Mouse (Mus musculus): ENCODE measurements around the gene Pycard. TPM values are rescaled to one million over a fixed set of nuclear protein-coding genes. Genes with fewer than 3 reads are reported as not detected.
"Not testable (repeated sequence)": the region's sequence is repeated elsewhere in the genome, so short reads cannot be mapped to it uniquely, and the experiment has no call there.

Gene Pycard
- polyA plus RNA-seq, 1 experiment from 2014 or later, result 33.8 TPM

DNA sequence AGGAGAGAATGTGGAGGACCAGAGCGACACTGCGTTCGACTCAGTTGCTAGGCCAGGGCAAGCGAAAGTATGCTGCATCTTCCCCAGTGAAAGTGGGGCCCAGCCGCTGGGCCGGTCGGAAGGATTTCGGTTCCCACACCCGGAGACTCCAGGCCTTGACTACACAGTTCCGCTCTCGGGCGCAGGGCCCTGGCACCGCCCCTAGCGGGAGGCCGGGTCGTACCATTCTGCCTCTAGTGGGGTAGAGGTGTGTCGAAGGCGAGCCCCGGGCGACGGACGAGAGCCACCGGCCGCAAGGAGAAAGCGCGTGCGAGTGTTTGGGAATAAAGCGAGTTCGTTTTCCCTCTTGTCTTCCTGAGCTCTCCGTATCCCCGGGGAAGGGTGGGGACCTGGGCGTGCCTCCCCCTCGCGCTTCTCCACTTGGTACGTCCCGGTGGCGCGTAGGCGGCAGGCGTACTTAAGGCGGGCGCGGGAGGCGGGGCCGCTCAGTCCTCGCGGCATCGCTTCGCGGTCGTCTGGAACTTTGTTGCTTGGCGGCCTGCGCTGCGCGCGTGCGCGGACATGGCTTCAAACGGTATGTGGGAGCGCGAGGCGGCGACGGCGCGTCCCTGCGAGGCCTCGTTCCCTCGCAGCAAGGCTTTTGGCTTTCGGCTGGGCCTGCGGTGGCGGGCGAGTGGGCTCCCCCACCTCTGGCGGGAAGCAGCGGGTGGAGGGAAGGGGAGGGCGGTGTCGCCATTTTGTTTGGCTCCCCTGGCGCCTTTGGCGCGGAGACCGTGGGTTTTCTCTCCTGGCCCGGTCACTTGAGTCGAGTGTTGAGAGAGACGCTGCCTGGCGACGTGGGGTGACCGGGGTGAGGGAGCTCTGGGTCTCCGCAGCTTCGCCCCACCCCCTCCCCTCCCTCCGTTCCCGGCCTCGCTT lies 26.4 kb downstream of the Pycard start, which contains the start of gene Fus:
Gene Fus, plus strand, starts transcription at position 454 of the 918 bp plus-strand sequence.
- Histone ChIP-seq H3K4me2 (peak within 1 kb of the TSS; percentile 81), H3K36me3 (peaks cover 34% of the 10 kb centered on the region), H3K27ac (peak within 1 kb of the TSS; percentile 93), H3K9ac (peak within 1 kb of the TSS; percentile 92), H3K4me3 (peak within 1 kb of the TSS; percentile 85), H3K9me3 (replicated peaks) (no peaks in the 10 kb centered on the region), H3K4me1 (peaks cover 33% of the 10 kb centered on the region), H3K27me3 (replicated peaks) (no peaks in the 10 kb centered on the region)
- ATAC-seq, result peak; percentile 93
- WGBS (ENCODE audit: insufficient replicate concordance), result under 1% methylated on average over 92 of the region's 92 CpGs

DNA sequence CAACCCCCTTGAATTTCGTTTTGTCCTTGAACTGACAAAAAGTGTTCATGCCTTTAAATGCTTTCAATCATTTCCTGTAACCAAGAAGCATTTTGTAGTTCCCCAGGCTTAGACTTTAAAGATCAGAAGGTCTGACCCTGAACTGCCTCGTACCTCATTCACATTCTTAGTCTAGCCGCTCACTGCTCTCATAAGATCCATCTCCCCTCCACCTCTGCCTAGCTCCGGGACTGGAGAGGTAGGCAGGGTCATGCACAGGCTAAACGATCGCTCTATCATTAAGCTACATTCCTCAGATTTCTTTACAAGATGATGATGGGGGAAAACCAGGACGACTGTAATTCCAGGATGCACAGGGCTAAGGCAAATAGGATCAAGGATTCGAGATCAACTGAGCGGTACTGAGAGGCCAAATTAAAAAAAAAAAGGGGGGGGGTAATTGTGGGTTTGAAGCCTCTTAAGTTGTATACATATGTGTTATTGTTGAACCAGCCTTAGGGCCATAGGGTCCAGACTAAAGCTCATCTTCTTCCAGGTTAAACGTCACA lies 27.2 kb downstream of the Pycard start:
- H3K9me3 ChIP-seq (replicated peaks), result no peaks in the 10 kb centered on the region
- H3K36me3 ChIP-seq, result peaks cover 26% of the 10 kb centered on the region
- peak overlapping the region; percentile 93 for H3K27ac ChIP-seq
- peaks cover 33% of the 10 kb centered on the region for H3K4me1 ChIP-seq
- peak overlapping the region; percentile 81 for H3K4me2 ChIP-seq
- no peaks in the 10 kb centered on the region for H3K27me3 ChIP-seq (replicated peaks)
- WGBS (ENCODE audit: insufficient replicate concordance), result 24% methylated on average over 10 of the region's 10 CpGs
- peak overlapping the region; percentile 85 for H3K4me3 ChIP-seq
- H3K9ac ChIP-seq, result peak overlapping the region; percentile 92
- ATAC-seq, result peak; percentile 4; the same call in 1 of the 2 replicates

- no peak overlapping the region for H3K9ac ChIP-seq
- no peak overlapping the region for H3K4me3 ChIP-seq
- no peaks in the 10 kb centered on the region for H3K9me3 ChIP-seq (replicated peaks)
- H3K36me3 ChIP-seq, result no peaks in the 10 kb centered on the region
- H3K4me2 ChIP-seq, result no peak overlapping the region
- ATAC-seq, result no peak
- H3K4me1 ChIP-seq, result no peaks in the 10 kb centered on the region
- no peaks in the 10 kb centered on the region for H3K27me3 ChIP-seq (replicated peaks)
- 50% methylated on average over 5 of the region's 5 CpGs for WGBS (ENCODE audit: insufficient replicate concordance)
- H3K27ac ChIP-seq, result no peak overlapping the region
Observed at GRCm38 (mm10) chr7:127959364-127959763, 34.3 kb downstream of the Pycard start.

GRCm38 (mm10) chr7:127952864-127953581 lies 40.6 kb downstream of the Pycard start:
- WGBS (ENCODE audit: insufficient replicate concordance), result 23% methylated on average over 13 of the region's 13 CpGs
- no peak for ATAC-seq
- H3K27me3 ChIP-seq (replicated peaks), result peaks cover 10% of the 10 kb centered on the region

DNA sequence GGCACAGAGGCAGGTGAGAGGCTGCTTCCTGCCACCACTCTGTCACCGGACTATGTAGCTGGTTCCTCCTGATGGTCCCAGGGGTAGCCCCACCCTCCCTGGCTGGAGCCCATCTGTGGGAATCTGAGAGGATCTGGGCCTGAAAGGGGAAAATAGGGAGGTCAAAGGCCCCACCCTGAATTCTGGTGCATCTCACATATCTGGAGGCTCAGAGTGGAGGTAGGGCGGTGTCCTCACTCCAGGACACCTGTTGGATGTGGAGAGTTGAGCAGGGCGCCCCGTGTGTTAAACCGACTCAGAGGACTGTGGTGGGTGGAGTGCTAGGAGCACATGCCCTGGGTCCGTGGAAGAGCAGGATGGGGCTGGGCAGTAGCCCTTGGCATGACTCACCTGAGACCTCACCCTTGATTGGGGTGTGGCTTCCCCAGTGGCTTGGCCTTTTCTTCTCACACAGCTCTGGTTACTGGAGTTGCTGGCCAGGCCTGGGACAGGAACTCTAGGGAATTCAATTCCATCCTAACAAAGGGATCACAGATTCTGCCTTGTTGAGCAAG lies 47.1 kb downstream of the Pycard start, which contains the start of gene Prss36:
Gene Prss36, minus strand, starts transcription at position 256 of the 554 bp plus-strand sequence.
- H3K4me2 ChIP-seq, result no peak within 1 kb of the TSS

More at GRCm38 (mm10) chr7:127952864-127953581, 40.6 kb downstream of the Pycard start:
- Histone ChIP-seq H3K27ac (no peak overlapping the region), H3K4me3 (no peak overlapping the region), H3K9me3 (replicated peaks) (no peaks in the 10 kb centered on the region), H3K4me2 (no peak overlapping the region), H3K9ac (no peak overlapping the region), H3K4me1 (no peaks in the 10 kb centered on the region), H3K36me3 (no peaks in the 10 kb centered on the region)

GRCm38 (mm10) chr7:127944614-127945013 lies 49.1 kb downstream of the Pycard start:
- H3K27me3 ChIP-seq (replicated peaks), result peaks cover 47% of the 10 kb centered on the region
- H3K27ac ChIP-seq, result no peak overlapping the region
- no peaks in the 10 kb centered on the region for H3K9me3 ChIP-seq (replicated peaks)
- no peak for ATAC-seq
- H3K4me2 ChIP-seq, result peak overlapping the region; percentile 33; the same call in 1 of the 2 replicates
- WGBS (ENCODE audit: insufficient replicate concordance), result 9% methylated on average over 23 of the region's 23 CpGs
- H3K4me3 ChIP-seq, result no peak overlapping the region
- no peaks in the 10 kb centered on the region for H3K36me3 ChIP-seq
- peaks cover 5% of the 10 kb centered on the region for H3K4me1 ChIP-seq
- H3K9ac ChIP-seq, result no peak overlapping the region

More for the DNA sequence above, 47.1 kb downstream of the Pycard start, which contains the start of gene Prss36:
- Histone ChIP-seq H3K27ac (no peak within 1 kb of the TSS), H3K9ac (no peak within 1 kb of the TSS), H3K9me3 (replicated peaks) (no peaks in the 10 kb centered on the region), H3K27me3 (replicated peaks) (peaks cover 50% of the 10 kb centered on the region), H3K4me1 (peaks cover 5% of the 10 kb centered on the region), H3K4me3 (no peak within 1 kb of the TSS), H3K36me3 (no peaks in the 10 kb centered on the region)
- ATAC-seq, result no peak
- WGBS (ENCODE audit: insufficient replicate concordance), result 61% methylated on average over 6 of the region's 6 CpGs

GRCm38 (mm10) chr7:127942097-127942496 lies 51.6 kb downstream of the Pycard start:
- peaks cover 45% of the 10 kb centered on the region for H3K27me3 ChIP-seq (replicated peaks)
- H3K27ac ChIP-seq; H3K9ac ChIP-seq; ATAC-seq; H3K4me3 ChIP-seq; H3K36me3 ChIP-seq; H3K4me2 ChIP-seq; H3K9me3 ChIP-seq (replicated peaks); H3K4me1 ChIP-seq: not testable (repeated sequence)
- WGBS (ENCODE audit: insufficient replicate concordance), result 39% methylated on average over 2 of the region's 2 CpGs

Other genes with a start within 250 kb of the Pycard start
- 3.7 TPM in 2 replicates for gene Fbxl19, start 249.3 kb downstream of the Pycard start, polyA plus RNA-seq (2016; fragmentation: Nextera tagmentation; extraction: Ambion mirVana)
- 14.8 and 15.0 TPM in 2 replicates for gene Orai3, start 224.1 kb downstream of the Pycard start, polyA plus RNA-seq (2016; fragmentation: Nextera tagmentation; extraction: Ambion mirVana)
- gene Setd1a, start 217.2 kb downstream of the Pycard start, polyA plus RNA-seq (2016; fragmentation: Nextera tagmentation; extraction: Ambion mirVana), result 13.1 and 13.7 TPM in 2 replicates
- gene Gm49388, start 208.3 kb downstream of the Pycard start, polyA plus RNA-seq (2016; fragmentation: Nextera tagmentation; extraction: Ambion mirVana), result not detected in 2 replicates
- 28.0 and 29.8 TPM in 2 replicates for gene Hsd3b7, start 193.3 kb downstream of the Pycard start, polyA plus RNA-seq (2016; fragmentation: Nextera tagmentation; extraction: Ambion mirVana)
- gene Stx4a, start 169.6 kb downstream of the Pycard start, polyA plus RNA-seq (2016; fragmentation: Nextera tagmentation; extraction: Ambion mirVana), result 19.0 and 21.1 TPM in 2 replicates
- gene Stx1b, start 169.3 kb downstream of the Pycard start, polyA plus RNA-seq (2016; fragmentation: Nextera tagmentation; extraction: Ambion mirVana), result 0.20 and 0.56 TPM in 2 replicates
- gene Zfp646, start 117.6 kb downstream of the Pycard start, polyA plus RNA-seq (2016; fragmentation: Nextera tagmentation; extraction: Ambion mirVana), result 8.6 and 9.1 TPM in 2 replicates
- gene Zfp668, start 117.0 kb downstream of the Pycard start, polyA plus RNA-seq (2016; fragmentation: Nextera tagmentation; extraction: Ambion mirVana), result 11.2 and 11.3 TPM in 2 replicates
- gene Prss53, start 102.9 kb downstream of the Pycard start, polyA plus RNA-seq (2016; fragmentation: Nextera tagmentation; extraction: Ambion mirVana), result 0.26 and 0.49 TPM in 2 replicates
- not detected in 2 replicates for gene Gm21974, start 98.4 kb downstream of the Pycard start, polyA plus RNA-seq (2016; fragmentation: Nextera tagmentation; extraction: Ambion mirVana)
- 75.0 and 80.3 TPM in 2 replicates for gene Vkorc1, start 98.2 kb downstream of the Pycard start, polyA plus RNA-seq (2016; fragmentation: Nextera tagmentation; extraction: Ambion mirVana)
- gene Bckdk, start 89.8 kb downstream of the Pycard start, polyA plus RNA-seq (2016; fragmentation: Nextera tagmentation; extraction: Ambion mirVana), result 81.3 and 82.2 TPM in 2 replicates
- gene Kat8, start 81.4 kb downstream of the Pycard start, polyA plus RNA-seq (2016; fragmentation: Nextera tagmentation; extraction: Ambion mirVana), result 29.5 and 31.0 TPM in 2 replicates
- gene Prss8, start 63.8 kb downstream of the Pycard start, polyA plus RNA-seq (2016; fragmentation: Nextera tagmentation; extraction: Ambion mirVana), result 4.0 and 4.4 TPM in 2 replicates
- 3.9 and 5.1 TPM in 2 replicates for gene Prss36, start 47.1 kb downstream of the Pycard start, polyA plus RNA-seq (2016; fragmentation: Nextera tagmentation; extraction: Ambion mirVana)
- 217 and 225 TPM in 2 replicates for gene Fus, start 26.4 kb downstream of the Pycard start, polyA plus RNA-seq (2016; fragmentation: Nextera tagmentation; extraction: Ambion mirVana)
- gene Trim72, start 10.1 kb upstream of the Pycard start, polyA plus RNA-seq (2016; fragmentation: Nextera tagmentation; extraction: Ambion mirVana), result not detected in 2 replicates
- 2.1 and 2.2 TPM in 2 replicates for gene Itgam, start 68.8 kb upstream of the Pycard start, polyA plus RNA-seq (2016; fragmentation: Nextera tagmentation; extraction: Ambion mirVana)
- gene Gm49368, start 68.8 kb upstream of the Pycard start, polyA plus RNA-seq (2016; fragmentation: Nextera tagmentation; extraction: Ambion mirVana), result not detected in 2 replicates
- 0.17 and 0.19 TPM in 2 replicates for gene Itgax, start 135.7 kb upstream of the Pycard start, polyA plus RNA-seq (2016; fragmentation: Nextera tagmentation; extraction: Ambion mirVana)
- gene Itgad, start 160.5 kb upstream of the Pycard start, polyA plus RNA-seq (2016; fragmentation: Nextera tagmentation; extraction: Ambion mirVana), result 0.08 TPM in 1 of 2 replicates, not detected in the other
- 1.2 and 1.5 TPM in 2 replicates for gene Cox6a2, start 212.5 kb upstream of the Pycard start, polyA plus RNA-seq (2016; fragmentation: Nextera tagmentation; extraction: Ambion mirVana)
- gene Armc5, start 243.5 kb upstream of the Pycard start, polyA plus RNA-seq (2016; fragmentation: Nextera tagmentation; extraction: Ambion mirVana), result 12.7 and 12.8 TPM in 2 replicates
- gene 9130023H24Rik, start 244.2 kb upstream of the Pycard start, polyA plus RNA-seq (2016; fragmentation: Nextera tagmentation; extraction: Ambion mirVana), result 2.9 and 3.1 TPM in 2 replicates

Data from liver, embryonic 12.5 days (tissue).